Mouse (Mus musculus) stomach, embryonic 16.5 days (tissue): ENCODE data around the gene Tmem47. TPM values are rescaled to one million over a fixed set of nuclear protein-coding genes. Genes with fewer than 3 reads are reported as not detected.

Experiments
- ATAC-seq: fragments of 200-750 bp; cut with Nextera tagmentation; 2 replicates; pipeline ENCODE4 v1.8.0; 2017; ENCODE audit warnings: moderate number of reproducible peaks, moderate TSS enrichment; ENCODE audit not compliant: insufficient read depth, low FRiP score
- H3K27ac ChIP-seq: fragments of 300-500 bp; sonication (generic); 2 replicates; pipeline ENCODE4 v1.5.1; 2014; ENCODE audit warnings: low read length
- H3K27me3 ChIP-seq: fragments of 300-500 bp; sonication (generic); 2 replicates; pipeline ENCODE4 v1.6.1; 2014; ENCODE audit warnings: low read length, control low read depth, mixed read lengths; ENCODE audit not compliant: control insufficient read depth, insufficient read depth
- H3K36me3 ChIP-seq: fragments of 300-500 bp; sonication (generic); 2 replicates; pipeline ENCODE4 v1.6.1; 2014; ENCODE audit warnings: low read length; ENCODE audit not compliant: control insufficient read depth, insufficient read depth
- H3K4me1 ChIP-seq: fragments of 300-500 bp; sonication (generic); 2 replicates; pipeline ENCODE4 v1.6.1; 2014; ENCODE audit warnings: low read length, control low read depth, mixed read lengths; ENCODE audit not compliant: control insufficient read depth, insufficient read depth
- H3K4me2 ChIP-seq: fragments of 300-500 bp; sonication (generic); 2 replicates; pipeline ENCODE4 v1.6.1; 2014; ENCODE audit warnings: low read depth, low read length, mixed read lengths
- H3K4me3 ChIP-seq: fragments of 300-500 bp; sonication (generic); replicated peaks from 2 replicates; pipeline ENCODE4 v1.5.1; 2014; ENCODE audit warnings: mild to moderate bottlenecking, low read length
- H3K9ac ChIP-seq: fragments of 300-500 bp; sonication (generic); 2 replicates; pipeline ENCODE4 v1.6.1; 2014; ENCODE audit warnings: low read length
- H3K9me3 ChIP-seq: fragments of 300-500 bp; sonication (generic); replicated peaks from 2 replicates; pipeline ENCODE4 v1.6.1; 2016; ENCODE audit warnings: low read length, control low read depth; ENCODE audit not compliant: control insufficient read depth
- WGBS: fragments of 180-500 bp; shearing (Covaris S2); extraction: QIAGEN DNeasy Blood & Tissue Kit; methylation state at CpG from one replicate; pipeline ENCODE4 v1.1.7; 2014; 5-methylcytosine and 5-hydroxymethylcytosine counted together
- polyA plus RNA-seq: library from polyadenylated mRNA; unstranded; fragments of >200 nt; fragmentation: Nextera tagmentation; extraction: Ambion mirVana; gene quantifications from 2 replicates; pipeline ENCODE4 v1.2.1, GENCODE M21; 2015

The Tmem47 gene
- 16.6 and 17.5 TPM in 2 replicates for polyA plus RNA-seq

DNA sequence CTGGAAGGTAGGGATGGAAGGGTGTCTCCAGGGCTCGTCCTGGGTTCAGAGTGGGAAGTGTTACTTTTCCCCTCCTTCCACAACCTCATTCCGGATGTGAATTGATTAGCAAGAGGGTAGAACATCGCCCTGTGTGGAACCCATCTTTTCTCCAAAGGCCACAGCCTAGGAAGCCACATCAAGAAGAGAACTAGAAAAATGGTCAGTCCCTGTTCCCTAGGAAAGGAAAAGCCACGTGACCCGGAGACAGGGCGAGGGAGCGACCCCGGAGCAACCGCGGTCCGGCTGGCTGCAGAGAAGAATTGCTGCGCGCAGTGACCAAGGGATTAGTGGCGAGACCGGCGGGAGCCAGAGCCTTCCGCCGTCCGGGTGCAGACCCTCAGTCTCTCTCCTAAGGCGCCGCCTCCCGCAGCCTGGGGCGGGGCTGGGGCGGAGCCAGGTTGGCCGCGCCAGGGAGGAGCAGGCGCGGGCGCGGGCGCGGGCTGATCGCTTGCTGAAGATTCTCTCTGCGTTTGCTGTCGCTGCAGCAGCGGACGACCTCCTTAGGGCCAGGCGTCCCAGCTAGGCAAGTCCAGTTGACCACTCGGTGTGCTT, at the start of gene Tmem47:
TSS of gene Tmem47 (plus strand) at position 489 of the 594 bp plus-strand sequence.
- ATAC-seq, result peak; percentile 96
- Histone ChIP-seq H3K4me1 (no peaks in the 10 kb centered on the region), H3K9ac (peak within 1 kb of the TSS; percentile 71), H3K4me3 (peak within 1 kb of the TSS; percentile 60), H3K27me3 (no peaks in the 10 kb centered on the region), H3K9me3 (no peaks in the 10 kb centered on the region), H3K4me2 (peak within 1 kb of the TSS; percentile 54), H3K27ac (peak within 1 kb of the TSS; percentile 69), H3K36me3 (no peaks in the 10 kb centered on the region)
- 4% methylated on average over 37 of the region's 39 CpGs for WGBS

DNA sequence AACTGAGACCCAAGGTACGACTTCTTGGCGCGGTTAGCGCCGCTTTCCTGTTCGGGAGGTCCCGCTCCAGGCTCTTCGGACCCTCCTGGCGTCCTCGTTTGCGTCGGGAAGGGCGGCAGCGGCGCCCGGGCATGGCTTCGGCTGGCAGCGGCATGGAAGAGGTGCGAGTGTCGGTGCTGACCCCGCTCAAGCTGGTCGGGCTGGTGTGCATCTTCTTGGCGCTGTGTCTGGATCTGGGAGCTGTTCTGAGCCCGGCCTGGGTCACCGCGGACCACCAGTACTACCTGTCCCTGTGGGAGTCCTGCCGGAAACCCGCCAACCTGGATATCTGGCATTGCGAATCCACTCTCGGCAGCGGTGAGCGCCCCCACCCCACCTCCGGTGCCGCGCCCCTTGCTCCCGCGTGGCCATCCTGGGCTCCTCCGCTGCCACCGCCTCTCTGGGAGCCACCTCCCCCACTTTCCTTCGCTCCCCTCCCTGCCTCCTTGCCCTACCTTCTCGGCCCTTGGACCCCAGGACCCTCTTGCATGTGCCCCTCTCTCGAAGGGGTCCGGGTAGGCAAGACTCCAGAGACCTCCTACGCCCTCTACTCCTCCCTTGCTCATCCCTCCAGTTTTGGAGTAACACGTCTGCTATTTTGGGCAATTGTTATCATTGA, 435 bp downstream of the Tmem47 start:
- H3K4me3 ChIP-seq, result peak overlapping the region; percentile 60
- peak overlapping the region; percentile 71 for H3K9ac ChIP-seq
- H3K4me1 ChIP-seq, result no peaks in the 10 kb centered on the region
- no peaks in the 10 kb centered on the region for H3K27me3 ChIP-seq
- 8% methylated on average over 37 of the region's 45 CpGs for WGBS
- no peaks in the 10 kb centered on the region for H3K9me3 ChIP-seq
- H3K27ac ChIP-seq, result peak overlapping the region; percentile 69
- ATAC-seq, result peak; percentile 63
- no peaks in the 10 kb centered on the region for H3K36me3 ChIP-seq
- H3K4me2 ChIP-seq, result peak overlapping the region; percentile 54

DNA sequence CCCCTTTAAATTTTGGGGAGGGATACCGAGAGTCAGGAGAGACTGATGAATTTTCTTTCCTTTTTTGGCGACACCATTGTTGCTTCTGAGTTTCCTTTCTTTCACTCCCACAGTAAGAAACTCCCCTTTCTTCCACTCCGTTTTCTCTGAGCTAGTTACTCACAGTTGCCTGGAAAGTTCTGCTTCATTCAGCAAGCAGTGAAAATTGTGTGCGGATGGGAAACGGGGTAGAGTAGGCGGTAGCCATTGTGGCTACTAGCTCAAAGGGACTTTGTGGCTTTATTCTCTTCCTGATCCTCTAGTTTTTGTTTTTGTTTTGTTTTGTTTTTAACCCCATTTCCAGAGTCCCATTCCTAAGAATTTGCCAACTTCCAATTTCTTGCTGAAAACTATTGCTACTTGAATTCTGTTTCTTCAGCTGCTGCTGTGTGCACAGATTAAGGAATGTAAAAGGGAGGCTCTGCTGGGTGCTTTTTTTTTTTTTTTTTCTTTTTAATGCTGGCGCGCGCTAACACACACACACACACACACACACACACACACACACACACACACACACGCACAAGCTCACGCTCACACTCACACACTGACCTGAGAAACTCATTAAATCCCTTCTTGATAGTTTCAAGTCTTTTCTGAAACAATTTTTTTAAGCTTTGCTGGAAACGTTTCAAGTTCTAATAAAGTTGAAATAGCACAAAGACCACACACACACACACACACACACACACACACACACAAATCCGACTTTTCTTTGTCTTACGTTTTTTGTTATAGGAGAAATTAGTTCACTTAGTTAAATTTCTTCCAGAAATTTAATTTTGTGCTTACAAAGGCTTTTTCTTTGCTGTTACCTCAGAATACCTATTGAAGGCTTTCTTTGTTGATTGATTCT, 1.5 kb downstream of the Tmem47 start:
- peak overlapping the region; percentile 60 for H3K4me3 ChIP-seq
- H3K27ac ChIP-seq, result peak overlapping the region; percentile 79
- ATAC-seq, result no peak
- H3K4me2 ChIP-seq, result peak overlapping the region; percentile 54
- no peaks in the 10 kb centered on the region for H3K9me3 ChIP-seq
- peak overlapping the region; percentile 71 for H3K9ac ChIP-seq
- H3K4me1 ChIP-seq, result no peaks in the 10 kb centered on the region
- no peaks in the 10 kb centered on the region for H3K36me3 ChIP-seq
- H3K27me3 ChIP-seq, result no peaks in the 10 kb centered on the region
- WGBS, result 6% methylated on average over 14 of the region's 14 CpGs

DNA sequence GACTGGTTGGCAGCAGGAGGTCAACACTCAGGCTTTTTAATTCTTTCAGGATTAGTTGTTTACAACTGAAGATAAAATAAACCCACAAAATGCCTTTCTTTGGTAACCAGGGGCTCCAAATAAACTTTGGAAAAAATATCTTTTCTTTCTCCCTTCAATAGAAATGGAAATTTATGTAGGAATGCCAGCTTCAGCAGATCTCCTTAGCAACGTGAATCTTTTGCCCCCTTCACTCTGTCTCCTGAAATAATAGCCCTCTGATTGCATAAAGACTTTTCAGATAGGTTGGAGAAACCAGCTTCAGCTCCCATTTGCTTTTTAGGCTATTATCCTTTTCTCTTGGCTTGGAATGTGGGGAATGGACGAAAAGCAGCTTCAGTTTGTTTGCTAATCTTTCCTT, 2.2 kb downstream of the Tmem47 start:
- Histone ChIP-seq H3K27me3 (no peaks in the 10 kb centered on the region), H3K9me3 (no peaks in the 10 kb centered on the region), H3K4me3 (peak overlapping the region; percentile 60), H3K36me3 (no peaks in the 10 kb centered on the region), H3K4me2 (peak overlapping the region; percentile 54), H3K9ac (no peak overlapping the region), H3K27ac (no peak overlapping the region), H3K4me1 (no peaks in the 10 kb centered on the region)
- no peak for ATAC-seq
- WGBS, result 13% methylated on average over 2 of the region's 2 CpGs

DNA sequence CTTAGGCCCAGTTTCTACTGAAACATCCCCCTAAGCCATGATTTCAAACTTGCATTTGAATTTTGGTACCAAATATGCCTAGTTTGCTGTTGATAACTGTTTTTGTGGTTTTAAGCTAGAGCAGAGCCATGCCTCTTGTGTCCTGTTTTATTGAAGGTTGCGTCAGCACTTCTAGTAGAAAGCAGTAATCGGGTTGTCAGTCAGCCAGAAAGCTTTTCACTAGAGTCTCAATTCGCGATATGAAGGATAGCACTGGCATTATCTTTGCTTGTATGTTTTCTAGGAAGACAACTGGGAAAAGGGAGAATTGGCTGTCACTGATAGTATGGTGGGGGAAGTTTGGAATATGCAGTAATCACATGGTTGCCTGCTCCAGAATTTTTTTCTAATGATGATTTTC, 3.3 kb downstream of the Tmem47 start:
- Histone ChIP-seq H3K4me2 (peak overlapping the region; percentile 32; the same call in 1 of the 2 replicates), H3K4me3 (no peak overlapping the region), H3K9me3 (no peaks in the 10 kb centered on the region), H3K4me1 (no peaks in the 10 kb centered on the region), H3K9ac (no peak overlapping the region), H3K27me3 (no peaks in the 10 kb centered on the region), H3K36me3 (no peaks in the 10 kb centered on the region), H3K27ac (no peak overlapping the region)
- no peak for ATAC-seq
- 58% methylated on average over 4 of the region's 4 CpGs for WGBS

DNA sequence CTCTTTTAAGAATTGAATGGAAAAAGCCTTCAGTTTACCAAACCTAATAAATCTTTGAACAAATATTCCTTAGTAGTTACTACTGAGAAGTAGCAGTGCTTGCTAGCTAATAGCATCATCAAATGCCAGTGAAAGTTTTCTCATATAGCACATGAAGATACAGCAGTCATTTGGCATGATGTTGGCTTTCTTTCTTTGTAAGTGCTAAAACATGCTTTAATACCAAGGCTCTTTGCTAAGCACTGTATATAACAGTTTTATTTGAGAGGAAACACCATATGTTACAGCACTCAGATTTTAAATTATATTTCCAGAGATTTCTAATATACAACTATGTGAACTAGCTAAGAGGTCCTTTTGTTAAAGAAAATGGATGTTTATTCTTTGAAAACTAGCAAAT, 8.0 kb downstream of the Tmem47 start:
- Histone ChIP-seq H3K9ac (no peak overlapping the region), H3K36me3 (no peaks in the 10 kb centered on the region), H3K4me3 (no peak overlapping the region), H3K4me2 (no peak overlapping the region), H3K27me3 (no peaks in the 10 kb centered on the region), H3K9me3 (no peaks in the 10 kb centered on the region), H3K4me1 (no peaks in the 10 kb centered on the region), H3K27ac (no peak overlapping the region)
- no peak for ATAC-seq

DNA sequence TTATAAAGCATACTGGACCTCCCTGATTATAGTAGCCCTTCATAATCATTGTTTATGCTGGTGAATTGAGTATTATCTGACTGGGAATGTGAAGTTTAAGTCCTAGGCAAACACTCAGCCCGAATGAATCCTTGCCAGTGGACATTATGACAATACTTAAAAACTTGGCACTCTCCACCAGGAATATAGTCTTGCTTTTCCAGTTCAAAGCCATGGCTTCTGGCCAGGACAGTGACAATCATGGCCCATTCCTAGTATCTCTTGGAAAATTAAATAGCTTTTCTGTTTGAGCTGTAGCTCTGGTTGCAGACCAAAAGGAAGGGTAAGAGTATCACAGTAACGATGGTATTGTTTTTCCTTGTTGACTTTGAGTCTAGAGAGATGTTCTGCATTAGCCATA, 10.5 kb downstream of the Tmem47 start:
- Histone ChIP-seq H3K4me3 (no peak overlapping the region), H3K4me2 (no peak overlapping the region), H3K9me3 (no peaks in the 10 kb centered on the region), H3K36me3 (no peaks in the 10 kb centered on the region), H3K27ac (no peak overlapping the region), H3K27me3 (no peaks in the 10 kb centered on the region), H3K9ac (no peak overlapping the region), H3K4me1 (no peaks in the 10 kb centered on the region)
- 50% methylated on average over 2 of the region's 2 CpGs for WGBS
- ATAC-seq, result no peak

DNA sequence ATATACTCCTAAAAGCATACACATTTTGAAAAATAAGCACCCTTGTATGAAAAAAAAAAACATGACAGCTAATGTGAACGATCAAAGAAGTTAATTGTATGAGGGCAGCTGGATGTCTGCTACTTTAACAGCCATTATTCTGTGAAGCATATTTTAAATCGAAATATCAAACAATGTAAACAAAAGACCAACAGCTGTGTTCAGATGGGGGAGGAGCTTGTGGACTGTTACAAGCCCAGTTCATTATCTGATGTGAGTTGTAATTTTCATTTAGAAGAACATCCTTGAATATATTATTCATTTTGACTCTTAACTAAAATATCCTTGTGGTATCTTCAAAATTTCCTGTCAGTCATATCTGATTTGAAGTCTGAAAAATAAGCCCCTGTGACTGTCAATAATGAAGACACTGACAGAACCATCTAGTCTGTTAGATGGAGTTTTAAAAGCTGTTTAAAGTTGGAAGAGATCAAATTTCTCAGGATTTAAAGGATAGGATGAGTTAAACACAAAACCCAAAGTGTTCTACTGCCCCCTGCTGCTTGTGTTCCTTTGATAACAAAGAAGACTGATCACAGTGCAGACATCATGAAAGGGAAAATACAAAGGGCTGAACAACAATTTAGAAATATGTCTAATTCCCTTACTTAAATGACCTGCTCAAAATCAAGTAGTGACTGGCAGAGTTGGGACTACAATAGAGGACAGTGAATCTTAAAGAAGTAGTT, 14.7 kb downstream of the Tmem47 start:
- no peak for ATAC-seq
- Histone ChIP-seq H3K27me3 (no peaks in the 10 kb centered on the region), H3K4me2 (no peak overlapping the region), H3K27ac (no peak overlapping the region), H3K9ac (no peak overlapping the region), H3K36me3 (no peaks in the 10 kb centered on the region), H3K4me1 (no peaks in the 10 kb centered on the region), H3K9me3 (no peaks in the 10 kb centered on the region), H3K4me3 (no peak overlapping the region)
- WGBS, result 39% methylated on average over 2 of the region's 2 CpGs
